Mouse (Mus musculus): ENCODE results near the gene Fbln1.

DNA sequence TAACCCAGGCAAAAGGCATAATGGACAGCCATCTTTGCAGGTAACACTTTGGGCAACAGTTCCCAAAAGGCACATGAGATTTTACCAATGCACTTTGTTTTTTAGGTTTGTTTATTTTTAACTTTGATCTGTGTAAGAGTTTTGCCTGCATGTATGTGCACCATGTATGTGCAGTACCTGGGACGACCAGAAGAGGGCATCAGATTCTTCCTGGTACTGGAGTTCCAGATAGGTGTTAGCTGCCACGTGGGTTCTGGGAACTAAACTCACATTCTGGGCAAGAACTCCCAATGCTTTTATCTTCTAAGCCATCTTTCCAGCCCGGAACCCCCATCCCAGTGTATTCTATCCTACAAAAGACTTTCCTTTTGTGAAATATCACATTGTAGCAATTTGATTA lies 3.6 kb downstream of the Fbln1 start:
- TF ChIP-seq CTCF (IDR thresholded peaks at IDR 0.05; ENCODE audit: low read depth, low read length) (peak; percentile 16), EP300 (IDR thresholded peaks at IDR 0.05; ENCODE audit: insufficient read depth, low read depth, low read length) (no peak)
